Mouse (Mus musculus): ENCODE results near the gene Matn1.

The Matn1 gene

GRCm38 (mm10) chr4:130987046-130987445, 42.9 kb downstream of the Matn1 start:
- no peak for DNase-seq

DNA sequence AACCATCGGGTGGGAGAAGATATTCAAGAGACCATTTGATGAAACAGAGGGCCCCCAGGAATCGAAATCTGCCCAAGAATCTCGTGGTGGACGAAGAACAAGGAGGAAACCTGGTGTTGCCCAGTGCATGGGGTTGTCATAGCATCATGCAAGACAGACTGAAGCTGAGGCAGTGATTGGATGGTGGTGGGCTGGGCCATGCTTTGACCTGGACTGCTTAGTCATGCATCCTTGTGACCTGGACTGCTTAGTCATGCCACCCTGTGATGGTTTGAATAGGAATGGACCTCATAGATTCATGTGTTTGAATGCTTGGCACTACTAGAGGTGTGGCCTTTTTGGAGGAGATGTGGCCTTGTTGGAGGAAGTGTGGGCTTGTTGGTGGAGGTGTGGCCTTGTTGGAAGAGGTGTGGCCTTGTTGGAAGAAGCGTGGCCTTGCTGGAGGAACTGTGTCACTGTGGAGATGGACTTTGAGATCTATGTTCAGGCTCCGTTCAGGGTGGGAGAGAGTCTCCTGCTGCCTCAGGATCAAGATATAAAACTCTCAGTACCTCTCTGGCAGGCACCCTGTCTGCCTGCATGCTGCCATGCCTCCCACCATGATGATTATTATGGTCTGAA, 44.1 kb downstream of the Matn1 start:
- no peak for DNase-seq

- no peak for DNase-seq
These were observed 45.0 kb downstream of the Matn1 start for GRCm38 (mm10) chr4:130989146-130989545.

DNA sequence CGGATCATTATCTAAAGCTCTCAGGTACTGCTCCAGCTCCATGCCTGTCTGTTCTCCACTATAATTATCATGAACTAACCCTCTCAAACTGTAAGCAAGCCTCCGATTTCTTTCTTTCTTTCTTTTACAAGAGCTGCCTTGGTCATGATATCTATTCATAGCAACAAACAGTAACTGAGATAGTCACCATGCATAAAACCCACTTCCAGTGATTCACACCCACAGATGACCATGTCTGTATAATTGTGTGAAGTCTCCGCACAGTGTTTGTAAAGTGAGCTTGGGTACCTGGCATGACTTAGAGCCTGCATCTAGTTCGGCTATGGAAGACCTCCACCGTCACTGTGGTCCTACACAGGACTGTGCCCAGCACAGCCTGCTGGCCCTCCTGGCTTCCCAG, 46.8 kb downstream of the Matn1 start:
- no peak for DNase-seq

- DNase-seq, result no peak
These were observed 50.4 kb downstream of the Matn1 start for GRCm38 (mm10) chr4:130994556-130994955.

GRCm38 (mm10) chr4:130999744-131000527, 55.8 kb downstream of the Matn1 start:
- no peak for DNase-seq

DNA sequence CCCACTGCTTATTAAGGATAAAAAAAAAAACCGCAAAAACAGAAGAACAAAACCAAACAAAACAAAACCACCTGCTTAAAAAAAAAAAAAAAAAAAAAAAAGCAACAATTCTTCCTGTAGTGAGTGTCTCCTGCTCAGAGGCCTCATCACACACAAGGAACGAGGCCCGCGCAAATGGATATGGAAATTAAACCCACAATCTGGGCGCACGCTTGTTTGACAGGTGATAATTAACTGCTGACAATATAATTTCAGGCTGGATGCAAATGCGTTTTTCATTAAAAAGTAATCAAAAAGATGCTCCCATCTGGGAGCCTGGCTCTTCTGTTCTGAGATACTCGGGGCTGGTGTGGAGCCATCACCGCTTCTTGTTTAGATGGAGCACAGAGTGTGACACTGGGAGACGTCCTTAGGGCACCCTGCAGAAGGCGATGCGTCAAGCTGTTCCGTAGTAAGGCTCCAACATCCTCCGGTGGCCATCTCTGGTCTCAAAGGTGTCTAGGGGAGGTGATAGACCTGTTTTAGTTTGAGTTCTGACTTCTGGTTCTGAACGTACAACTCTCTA, 56.5 kb downstream of the Matn1 start:
- no peak for DNase-seq

Data from thymus, postnatal 25 days (tissue).